Mouse (Mus musculus): ENCODE data around the gene Tmem40. TPM values are rescaled to one million over a fixed set of nuclear protein-coding genes. Genes with fewer than 3 reads are reported as not detected.

The Tmem40 gene
- not detected for polyA plus RNA-seq (2014; fragmentation: Illumina TruSeq; extraction: RNeasy Lipid Tissue Mini Kit (QIAGEN cat#74804); ENCODE audit: low replicate concordance)

GRCm38 (mm10) chr6:115761995-115762756 lies at the start of gene Tmem40:
Tmem40 (minus strand) TSS chr6:115762410.

GRCm38 (mm10) chr6:115808488-115809231 lies 46.5 kb upstream of the Tmem40 start, which contains the start of gene Rpl32:
Rpl32 (minus strand) TSS chr6:115808747.

GRCm38 (mm10) chr6:115774501-115774921 lies 12.3 kb upstream of the Tmem40 start, which contains the start of gene Cand2:
Cand2 (plus strand) TSS chr6:115774538.

Other genes starting within 250 kb of the Tmem40 start
- gene Tsen2, start 217.7 kb downstream of the Tmem40 start, polyA plus RNA-seq (2014; fragmentation: Illumina TruSeq; extraction: RNeasy Lipid Tissue Mini Kit (QIAGEN cat#74804); ENCODE audit: low replicate concordance): 1.3 TPM
- 25.9 TPM for gene Mkrn2os, start 169.8 kb downstream of the Tmem40 start, polyA plus RNA-seq (2014; fragmentation: Illumina TruSeq; extraction: RNeasy Lipid Tissue Mini Kit (QIAGEN cat#74804); ENCODE audit: low replicate concordance)
- gene Mkrn2, start 160.5 kb downstream of the Tmem40 start, polyA plus RNA-seq (2014; fragmentation: Illumina TruSeq; extraction: RNeasy Lipid Tissue Mini Kit (QIAGEN cat#74804); ENCODE audit: low replicate concordance): 5.9 TPM
- 35.2 TPM for gene Raf1, start 85.8 kb downstream of the Tmem40 start, polyA plus RNA-seq (2014; fragmentation: Illumina TruSeq; extraction: RNeasy Lipid Tissue Mini Kit (QIAGEN cat#74804); ENCODE audit: low replicate concordance)
- gene Cand2, start 12.1 kb upstream of the Tmem40 start, polyA plus RNA-seq (2014; fragmentation: Illumina TruSeq; extraction: RNeasy Lipid Tissue Mini Kit (QIAGEN cat#74804); ENCODE audit: low replicate concordance): 2.0 TPM
- gene Rpl32, start 46.3 kb upstream of the Tmem40 start, polyA plus RNA-seq (2014; fragmentation: Illumina TruSeq; extraction: RNeasy Lipid Tissue Mini Kit (QIAGEN cat#74804); ENCODE audit: low replicate concordance): 33.6 TPM
- not detected for gene Efcab12, start 76.0 kb upstream of the Tmem40 start, polyA plus RNA-seq (2014; fragmentation: Illumina TruSeq; extraction: RNeasy Lipid Tissue Mini Kit (QIAGEN cat#74804); ENCODE audit: low replicate concordance)
- gene Mbd4, start 91.0 kb upstream of the Tmem40 start, polyA plus RNA-seq (2014; fragmentation: Illumina TruSeq; extraction: RNeasy Lipid Tissue Mini Kit (QIAGEN cat#74804); ENCODE audit: low replicate concordance): 4.5 TPM
- 0.85 TPM for gene Ift122, start 91.1 kb upstream of the Tmem40 start, polyA plus RNA-seq (2014; fragmentation: Illumina TruSeq; extraction: RNeasy Lipid Tissue Mini Kit (QIAGEN cat#74804); ENCODE audit: low replicate concordance)
- gene Rho, start 169.3 kb upstream of the Tmem40 start, polyA plus RNA-seq (2014; fragmentation: Illumina TruSeq; extraction: RNeasy Lipid Tissue Mini Kit (QIAGEN cat#74804); ENCODE audit: low replicate concordance): not detected
- not detected for gene H1foo, start 182.5 kb upstream of the Tmem40 start, polyA plus RNA-seq (2014; fragmentation: Illumina TruSeq; extraction: RNeasy Lipid Tissue Mini Kit (QIAGEN cat#74804); ENCODE audit: low replicate concordance)
- 0.19 TPM for gene Plxnd1, start 232.6 kb upstream of the Tmem40 start, polyA plus RNA-seq (2014; fragmentation: Illumina TruSeq; extraction: RNeasy Lipid Tissue Mini Kit (QIAGEN cat#74804); ENCODE audit: low replicate concordance)

All from small intestine, adult 10 weeks (tissue).